Mouse (Mus musculus): ENCODE measurements around the gene Ube3b. TPM values are rescaled to one million over a fixed set of nuclear protein-coding genes. Genes with fewer than 3 reads are reported as not detected.

Gene Ube3b
- total RNA-seq, 2 experiments from 2014 or later: 116 to 120 TPM

DNA sequence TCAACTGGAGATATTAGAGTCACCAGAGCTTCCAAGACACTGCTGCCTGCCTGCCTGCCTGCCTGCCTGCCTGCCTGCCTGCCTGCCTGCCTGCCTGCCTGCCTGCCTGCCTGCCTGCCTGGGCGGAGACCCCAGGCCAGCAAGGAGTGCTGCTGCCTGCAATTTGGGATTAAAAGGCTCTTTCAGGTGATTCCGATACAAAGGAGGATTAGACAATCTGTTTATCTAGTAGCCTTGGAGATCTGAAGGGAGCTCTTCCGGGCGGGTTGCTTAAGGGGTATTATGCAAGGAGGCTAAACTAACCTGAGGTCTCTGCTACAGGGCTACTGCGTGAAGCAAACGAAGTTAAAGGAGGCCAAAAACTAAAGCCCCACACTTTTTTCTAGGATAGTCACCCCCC lies 1.5 kb upstream of the Ube3b start:
- no peak for DNase-seq
- no peak for TF ChIP-seq CTCF (IDR thresholded peaks at IDR 0.05)
- peak overlapping the region; percentile 96 for H3K27ac ChIP-seq
- intact Hi-C loops (cut with DNase I): no loop called here
- H3K4me3 ChIP-seq: peak overlapping the region; percentile 90

- intact Hi-C loops (cut with DNase I): loop anchor here (5.0 kb wide), 2 partner anchors 63 to 67 kb away; partner anchors contain the start of genes Mmab and Mvk
- TF ChIP-seq CTCF (IDR thresholded peaks at IDR 0.05): no peak
- Histone ChIP-seq H3K27ac (peak overlapping the region; percentile 96), H3K4me3 (peak overlapping the region; percentile 90)
- DNase-seq: no peak
These were observed 644 bp upstream of the Ube3b start for GRCm38 (mm10) chr5:114379763-114380162.

DNA sequence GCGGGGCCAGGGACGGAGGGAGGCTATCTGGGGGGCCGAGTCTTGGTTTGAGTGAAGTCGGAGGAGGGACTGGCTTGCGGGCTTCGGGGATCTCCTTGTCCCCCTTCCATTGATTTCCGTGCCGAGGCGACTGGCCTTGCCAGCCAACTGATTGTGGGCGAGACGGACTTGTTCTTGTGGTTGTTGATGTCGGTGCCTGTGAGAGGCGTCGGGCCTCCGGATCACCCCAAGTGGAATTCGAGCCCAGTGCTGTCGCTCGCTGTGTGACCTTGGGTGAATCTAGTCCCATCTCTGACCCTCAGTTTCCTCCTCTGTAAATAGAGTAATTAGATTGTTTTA lies 575 bp downstream of the Ube3b start:
- Histone ChIP-seq H3K4me3 (peak overlapping the region; percentile 90), H3K27ac (peak overlapping the region; percentile 96)
- no peak for TF ChIP-seq CTCF (IDR thresholded peaks at IDR 0.05)
- intact Hi-C loops (cut with DNase I): loop anchor here (5.0 kb wide), 2 partner anchors 61 to 69 kb away; partner anchors contain the start of genes Mmab and Mvk
- DNase-seq: no peak

DNA sequence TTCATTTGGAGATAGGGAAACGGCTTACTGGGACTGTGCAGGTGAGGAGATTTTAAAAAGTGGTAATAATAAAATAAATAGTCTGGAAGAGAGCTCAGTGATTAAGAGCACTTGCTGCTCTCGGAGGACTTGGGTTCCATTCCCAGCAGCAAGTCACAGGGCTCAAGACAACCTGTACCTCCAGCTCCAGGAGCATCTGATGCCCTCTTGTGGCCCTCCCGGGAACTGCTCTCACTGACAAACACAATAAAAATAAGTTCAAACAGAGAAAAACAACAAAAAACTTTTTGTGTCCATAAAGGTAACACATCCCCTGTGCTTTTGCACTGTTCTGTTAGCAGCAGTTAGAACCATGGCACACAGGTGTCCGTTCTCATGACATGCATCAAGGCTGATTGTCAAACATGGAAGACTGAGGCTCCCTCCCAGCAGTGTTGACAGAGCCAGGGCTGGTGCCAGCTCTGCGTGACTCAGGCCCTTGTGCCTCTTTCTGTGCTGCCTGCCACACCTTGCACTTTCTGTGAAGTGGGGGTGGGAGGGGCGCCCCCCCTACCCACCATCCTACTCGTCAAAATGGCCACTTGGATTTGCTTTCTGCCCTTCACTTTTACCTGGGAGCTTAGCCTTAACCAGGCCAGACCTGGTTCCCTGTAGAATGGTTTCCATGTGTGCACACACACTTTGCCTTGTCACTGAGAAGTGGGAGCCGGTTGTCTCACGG lies 2.9 kb downstream of the Ube3b start:
- Histone ChIP-seq H3K27ac (no peak overlapping the region), H3K4me3 (no peak overlapping the region)
- TF ChIP-seq CTCF (IDR thresholded peaks at IDR 0.05): peak; percentile 78
- intact Hi-C loops (cut with DNase I): loop anchor here (1.0 to 5.0 kb wide), 3 partner anchors 27 to 71 kb away; partner anchors contain the start of genes Mmab and Mvk
- no peak for DNase-seq

DNA sequence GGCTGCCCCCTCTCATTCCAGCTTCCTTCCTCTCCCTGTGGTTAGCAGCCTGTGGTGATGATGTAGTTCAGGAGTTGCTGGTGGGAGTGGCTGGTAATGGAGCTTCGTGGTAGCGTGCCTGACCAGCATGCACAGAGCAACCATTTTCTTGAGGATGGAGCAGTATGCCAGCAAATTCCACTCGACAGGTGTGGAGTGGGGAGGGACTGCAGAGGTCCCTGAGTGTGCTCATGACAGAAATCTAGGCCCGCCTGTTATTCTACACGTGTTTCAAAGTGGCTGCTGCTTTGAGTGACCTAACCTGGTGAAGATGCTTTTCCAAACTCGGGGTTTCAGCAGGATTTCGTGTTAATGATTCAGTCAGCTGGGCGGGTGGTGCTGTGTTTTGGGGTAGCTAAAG lies 4.0 kb downstream of the Ube3b start:
- intact Hi-C loops (cut with DNase I): loop anchor here (5.0 kb wide), 2 partner anchors 58 to 72 kb away; partner anchors contain the start of genes Mmab and Mvk
- no peak for DNase-seq
- Histone ChIP-seq H3K4me3 (no peak overlapping the region), H3K27ac (no peak overlapping the region)
- no peak for TF ChIP-seq CTCF (IDR thresholded peaks at IDR 0.05)

GRCm38 (mm10) chr5:114393169-114393568 lies 12.8 kb downstream of the Ube3b start:
- no peak for DNase-seq
- Histone ChIP-seq H3K27ac (no peak overlapping the region), H3K4me3 (no peak overlapping the region)
- no peak for TF ChIP-seq CTCF (IDR thresholded peaks at IDR 0.05)
- intact Hi-C loops (cut with DNase I): no loop called here

GRCm38 (mm10) chr5:114406592-114406991 lies 26.2 kb downstream of the Ube3b start:
- DNase-seq: no peak
- intact Hi-C loops (cut with DNase I): no loop called here
- Histone ChIP-seq H3K27ac (no peak overlapping the region), H3K4me3 (no peak overlapping the region)
- TF ChIP-seq CTCF (IDR thresholded peaks at IDR 0.05): no peak

DNA sequence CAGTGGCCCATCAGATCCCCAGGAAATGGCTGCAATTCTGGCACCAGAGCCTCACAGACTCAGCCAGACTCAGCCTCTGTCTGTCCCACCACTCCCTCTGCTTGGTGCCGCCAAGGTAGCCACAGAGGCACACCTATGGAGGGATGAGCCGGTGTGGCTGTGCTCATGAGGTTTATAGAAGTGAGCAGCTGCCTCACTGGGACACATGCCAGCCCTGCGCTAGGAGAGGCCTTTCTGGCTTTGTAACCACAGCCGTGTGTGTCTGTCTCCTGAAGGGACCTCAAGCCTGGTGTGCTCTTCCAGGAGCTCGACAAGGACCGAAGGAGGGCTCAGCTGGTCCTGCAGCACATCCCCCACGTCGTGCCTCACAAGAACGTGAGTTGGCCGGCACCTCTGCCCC lies 26.9 kb downstream of the Ube3b start:
- Histone ChIP-seq H3K27ac (no peak overlapping the region), H3K4me3 (no peak overlapping the region)
- intact Hi-C loops (cut with DNase I): no loop called here
- TF ChIP-seq CTCF (IDR thresholded peaks at IDR 0.05): no peak
- DNase-seq: peak; percentile 62

- H3K27ac ChIP-seq: no peak overlapping the region
- no peak for DNase-seq
- H3K4me3 ChIP-seq: no peak overlapping the region
- intact Hi-C loops (cut with DNase I): no loop called here
- TF ChIP-seq CTCF (IDR thresholded peaks at IDR 0.05): no peak
These were observed 27.4 kb downstream of the Ube3b start for GRCm38 (mm10) chr5:114407810-114408209.

GRCm38 (mm10) chr5:114408846-114409245 lies 28.4 kb downstream of the Ube3b start:
- no peak for DNase-seq
- intact Hi-C loops (cut with DNase I): no loop called here
- H3K27ac ChIP-seq: no peak overlapping the region
- no peak overlapping the region for H3K4me3 ChIP-seq
- TF ChIP-seq CTCF (IDR thresholded peaks at IDR 0.05): no peak

DNA sequence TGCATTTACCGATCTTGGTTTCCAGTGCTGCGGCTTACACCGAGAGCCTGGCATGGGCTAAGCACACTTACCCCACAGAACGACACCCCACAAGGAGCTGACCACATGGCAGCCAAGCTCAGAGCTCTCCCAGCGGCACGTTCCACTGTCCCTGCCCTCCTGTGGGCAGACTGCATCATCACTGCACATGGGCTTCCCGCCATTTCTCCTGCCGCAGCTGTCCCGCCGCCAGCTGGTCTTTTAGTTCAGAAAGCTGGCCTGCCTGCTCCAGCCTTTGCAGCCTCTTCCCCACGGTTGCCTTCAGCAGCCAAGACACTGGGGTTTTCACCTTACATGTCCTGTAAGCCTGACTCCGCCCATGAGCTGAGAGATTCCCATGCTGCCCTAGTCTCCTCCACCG lies 30.0 kb downstream of the Ube3b start:
- TF ChIP-seq CTCF (IDR thresholded peaks at IDR 0.05): no peak
- H3K27ac ChIP-seq: no peak overlapping the region
- intact Hi-C loops (cut with DNase I): no loop called here
- DNase-seq: no peak
- H3K4me3 ChIP-seq: no peak overlapping the region

GRCm38 (mm10) chr5:114412361-114412998 lies 32.1 kb downstream of the Ube3b start:
- H3K4me3 ChIP-seq: no peak overlapping the region
- intact Hi-C loops (cut with DNase I): no loop called here
- no peak for TF ChIP-seq CTCF (IDR thresholded peaks at IDR 0.05)
- DNase-seq: no peak
- H3K27ac ChIP-seq: 0 out of 2 replicates have a peak overlapping the region, but pooled peaks have one; percentile 53

GRCm38 (mm10) chr5:114413067-114413735 lies 32.8 kb downstream of the Ube3b start:
- TF ChIP-seq CTCF (IDR thresholded peaks at IDR 0.05): no peak
- intact Hi-C loops (cut with DNase I): no loop called here
- DNase-seq: peak; percentile 66
- Histone ChIP-seq H3K4me3 (no peak overlapping the region), H3K27ac (peak overlapping the region; percentile 53)

All from gastrocnemius, adult 2 months (tissue).